Mouse (Mus musculus) right cerebral cortex, adult 2 months (tissue): ENCODE results near the gene Tusc2.
"Not testable (repeated sequence)": the region's sequence is repeated elsewhere in the genome, so short reads cannot be mapped to it uniquely, and the experiment has no call there.

ENCODE experiments used
- DNase-seq, 2 experiments: peaks; one replicate each; pipeline ENCODE4 v3.0.0; 2021 to 2022; ENCODE audit warnings: low spot score in 2 of 2

The Tusc2 gene

DNA sequence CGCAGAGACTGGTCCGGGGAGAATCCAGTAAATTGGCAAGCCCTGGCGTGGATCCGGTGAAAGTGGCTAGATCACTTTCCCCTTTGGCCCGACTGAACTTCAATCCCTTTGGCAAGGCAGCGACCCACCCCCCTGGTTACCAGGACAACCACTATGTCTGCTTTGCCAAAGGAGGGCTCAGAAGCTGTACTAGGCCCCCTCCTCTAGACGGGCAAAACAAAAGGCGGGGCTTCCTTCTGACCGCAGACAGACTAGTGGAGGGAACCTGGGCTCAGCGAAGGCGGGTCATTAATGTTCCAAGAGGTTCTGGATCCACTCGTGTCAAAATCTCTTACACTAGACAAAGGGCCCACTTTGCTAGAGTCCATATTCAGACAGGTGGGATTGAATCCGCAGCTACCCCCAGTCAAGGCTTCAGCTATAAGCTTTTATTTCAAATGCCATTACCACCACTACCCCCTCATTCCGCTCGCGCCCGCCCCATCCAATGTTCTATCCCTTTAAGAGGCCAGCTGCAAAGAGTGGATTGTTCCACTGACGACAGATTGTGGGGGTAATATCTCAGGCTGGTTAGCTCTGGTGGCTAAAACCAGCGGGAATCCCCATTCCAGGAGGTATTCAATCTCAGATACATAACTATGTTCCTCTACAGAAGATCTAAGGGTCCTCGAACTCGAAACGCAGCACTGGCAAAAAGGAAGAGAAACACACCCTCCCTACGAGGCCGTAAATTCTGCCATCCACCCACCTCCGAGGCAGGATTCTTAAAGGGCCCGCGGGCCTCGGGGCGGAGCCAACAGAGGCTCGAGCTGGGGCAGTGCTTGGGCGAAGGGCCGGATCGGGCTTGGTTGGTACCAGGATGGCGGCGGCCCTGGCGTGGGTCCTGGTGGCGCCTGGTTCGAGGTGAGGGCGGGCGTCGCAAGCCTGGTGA is 5.5 kb downstream of the Tusc2 start:
- DNase-seq, result peak; percentile 79 to 83

DNA sequence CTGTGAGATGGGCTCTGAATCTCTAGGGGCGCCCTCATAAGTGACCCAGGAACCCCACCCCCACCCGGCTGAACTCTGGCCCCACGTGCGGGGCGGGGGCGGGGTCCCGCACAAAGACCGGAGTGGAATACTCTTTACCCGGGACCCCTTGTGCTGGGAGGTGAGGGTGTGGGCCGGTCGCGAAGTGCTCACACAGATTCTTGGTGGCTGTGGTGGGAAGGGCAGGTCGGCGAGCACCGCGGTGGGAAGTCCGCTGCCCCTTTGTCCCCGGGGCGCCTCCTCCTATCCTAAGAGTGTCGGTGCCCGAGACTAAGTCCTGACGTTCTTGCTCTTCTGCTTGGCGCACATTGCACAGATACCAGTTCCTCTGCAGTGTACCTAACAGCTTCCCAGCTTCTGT is 6.2 kb downstream of the Tusc2 start:
- DNase-seq, result no peak

GRCm38 (mm10) chr9:107570016-107570415 is 7.0 kb downstream of the Tusc2 start:
- no peak for DNase-seq

- DNase-seq, result no peak
Observed at GRCm38 (mm10) chr9:107570845-107571244, 7.8 kb downstream of the Tusc2 start.

DNA sequence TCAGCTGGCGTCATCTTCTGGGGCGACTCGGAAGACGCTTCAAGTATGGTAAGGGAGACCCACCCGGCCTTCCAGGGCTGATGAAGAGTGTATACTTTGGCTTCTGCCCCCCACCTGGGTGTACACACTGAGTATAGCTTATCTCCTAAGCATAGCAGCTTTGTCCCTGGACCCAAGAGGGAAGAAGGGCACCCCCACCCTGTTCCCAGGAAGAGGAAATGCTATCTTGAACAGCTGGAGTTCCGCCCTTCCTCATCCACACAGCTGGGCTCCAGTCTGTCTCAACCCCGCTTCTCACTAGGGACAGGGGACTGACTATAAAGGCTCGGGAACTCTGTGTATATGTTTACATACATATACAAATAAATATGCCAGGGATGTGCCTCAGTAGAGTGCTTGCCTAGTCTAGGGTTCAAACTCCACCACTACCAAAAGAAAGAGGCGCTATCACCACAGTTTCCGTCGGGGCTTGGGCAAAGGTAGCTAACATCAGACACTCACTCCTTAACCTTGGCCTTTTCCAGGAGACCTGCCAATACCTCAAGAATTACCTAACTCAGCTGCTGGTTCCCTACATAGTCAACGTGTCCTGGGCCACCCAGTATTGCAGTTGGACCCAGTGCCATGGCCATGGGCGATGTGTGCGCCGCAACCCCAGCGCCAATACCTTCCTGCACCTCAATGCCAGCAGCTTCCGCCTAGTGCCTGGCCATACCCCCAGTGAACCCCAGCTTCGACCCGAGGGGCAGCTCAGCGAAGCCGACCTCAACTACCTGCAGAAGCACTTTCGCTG is 8.7 kb downstream of the Tusc2 start:
- DNase-seq, result no peak

DNA sequence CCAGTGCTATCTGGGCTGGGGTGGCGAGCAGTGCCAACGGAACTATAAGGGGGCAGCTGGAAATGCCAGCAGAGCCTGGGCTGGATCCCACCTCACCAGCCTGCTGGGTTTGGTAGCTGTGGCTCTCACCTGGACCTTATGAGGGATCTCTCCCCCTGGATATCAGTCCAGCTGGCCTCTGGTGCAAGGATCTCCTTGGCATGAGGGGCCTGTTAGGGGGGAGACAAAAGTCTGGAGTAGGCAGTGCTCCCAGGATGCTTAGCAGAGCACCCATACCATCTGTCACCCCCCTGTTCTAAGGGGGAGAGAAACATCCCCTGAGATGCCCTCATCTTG is 9.2 kb downstream of the Tusc2 start:
- no peak for DNase-seq

- DNase-seq, result not testable (repeated sequence)
Observed at GRCm38 (mm10) chr9:107573774-107574173, 10.7 kb downstream of the Tusc2 start.

- DNase-seq, result no peak
Observed at GRCm38 (mm10) chr9:107575579-107576356, 12.7 kb downstream of the Tusc2 start.

DNA sequence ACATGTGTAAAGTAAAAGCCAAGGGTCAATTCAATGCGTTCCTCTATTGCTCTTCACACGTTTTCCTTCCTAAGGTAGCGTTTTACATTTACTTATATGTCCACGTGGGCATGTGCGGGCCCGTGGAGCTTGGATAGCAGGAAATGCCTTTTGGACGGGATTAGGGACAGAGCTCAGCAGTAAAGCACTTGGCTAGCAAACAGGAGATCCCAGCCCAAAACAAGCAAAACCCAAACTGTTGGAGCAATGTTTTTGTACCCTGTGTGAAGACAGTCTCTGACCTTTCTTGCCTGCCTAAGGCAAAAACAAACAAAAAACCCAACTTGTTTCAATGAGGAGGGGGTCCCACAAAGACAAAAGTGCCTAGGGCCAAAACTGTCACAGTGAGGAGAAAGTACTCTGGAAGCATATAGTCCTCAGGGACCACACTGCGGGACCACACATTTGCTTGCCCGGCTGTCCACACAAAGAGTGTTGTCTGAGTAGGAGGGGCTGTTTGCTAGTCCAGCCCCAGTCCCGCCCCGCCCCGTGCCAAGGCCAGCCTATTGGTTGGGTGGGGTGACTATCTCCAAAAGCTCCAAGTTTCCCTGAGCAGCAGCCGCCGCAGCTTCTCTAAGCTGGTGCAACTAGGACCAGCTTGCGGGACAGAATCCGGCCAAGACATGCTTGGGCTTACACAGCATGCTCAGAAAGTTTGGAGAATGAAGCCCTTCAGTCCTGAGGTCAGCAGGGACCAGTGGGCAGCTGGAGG is 13.5 kb downstream of the Tusc2 start, which contains the start of gene Hyal1:
Gene Hyal1 (plus strand): TSS at position 571 of the 751 bp plus-strand sequence.
- no peak for DNase-seq

GRCm38 (mm10) chr9:107577871-107578270 is 14.8 kb downstream of the Tusc2 start:
- DNase-seq, result no peak

- no peak for DNase-seq
Observed at GRCm38 (mm10) chr9:107578587-107578986, 15.5 kb downstream of the Tusc2 start, which contains the start of gene Naa80. Naa80 (plus strand) TSS chr9:107578887.

DNA sequence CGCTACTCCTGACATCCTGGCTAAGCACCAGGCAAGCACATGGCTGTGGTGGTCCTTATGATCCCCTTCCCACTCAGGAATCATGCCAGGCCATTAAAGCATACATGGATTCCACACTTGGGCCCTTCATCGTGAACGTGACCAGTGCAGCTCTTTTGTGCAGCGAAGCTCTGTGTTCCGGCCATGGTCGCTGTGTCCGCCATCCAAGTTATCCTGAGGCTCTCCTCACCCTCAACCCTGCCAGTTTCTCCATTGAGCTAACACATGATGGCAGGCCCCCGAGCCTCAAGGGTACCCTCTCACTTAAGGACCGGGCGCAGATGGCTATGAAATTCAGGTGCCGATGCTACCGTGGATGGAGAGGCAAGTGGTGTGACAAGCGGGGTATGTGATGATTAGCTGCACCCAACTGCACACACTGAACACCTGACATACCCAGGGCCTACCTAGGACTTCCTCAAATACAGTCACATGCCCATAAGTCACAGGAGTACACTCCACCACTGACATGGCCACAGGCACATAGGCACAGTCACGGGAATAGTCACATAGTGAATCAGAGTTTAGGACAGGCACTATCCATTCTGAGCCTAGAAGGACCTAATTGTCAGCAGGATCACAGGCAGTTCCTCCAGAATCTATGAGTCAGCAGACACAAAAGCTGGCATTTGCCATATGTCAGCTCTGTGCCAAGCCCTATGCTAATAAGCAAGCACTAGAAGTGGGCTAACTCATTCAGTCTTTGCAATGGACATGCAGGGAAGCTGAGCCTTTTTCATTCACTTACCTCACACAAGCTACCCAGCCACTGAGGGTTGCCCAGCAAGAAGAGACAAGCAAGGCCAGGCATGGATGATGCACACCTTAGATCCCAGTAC is 16.2 kb downstream of the Tusc2 start:
- no peak for DNase-seq

GRCm38 (mm10) chr9:107580501-107581317 is 17.7 kb downstream of the Tusc2 start, which contains the start of gene Hyal3:
Hyal3 (plus strand) TSS chr9:107580818.
- DNase-seq, result peak; percentile 89 to 91

GRCm38 (mm10) chr9:107581584-107581983 is 18.5 kb downstream of the Tusc2 start:
- no peak for DNase-seq

DNA sequence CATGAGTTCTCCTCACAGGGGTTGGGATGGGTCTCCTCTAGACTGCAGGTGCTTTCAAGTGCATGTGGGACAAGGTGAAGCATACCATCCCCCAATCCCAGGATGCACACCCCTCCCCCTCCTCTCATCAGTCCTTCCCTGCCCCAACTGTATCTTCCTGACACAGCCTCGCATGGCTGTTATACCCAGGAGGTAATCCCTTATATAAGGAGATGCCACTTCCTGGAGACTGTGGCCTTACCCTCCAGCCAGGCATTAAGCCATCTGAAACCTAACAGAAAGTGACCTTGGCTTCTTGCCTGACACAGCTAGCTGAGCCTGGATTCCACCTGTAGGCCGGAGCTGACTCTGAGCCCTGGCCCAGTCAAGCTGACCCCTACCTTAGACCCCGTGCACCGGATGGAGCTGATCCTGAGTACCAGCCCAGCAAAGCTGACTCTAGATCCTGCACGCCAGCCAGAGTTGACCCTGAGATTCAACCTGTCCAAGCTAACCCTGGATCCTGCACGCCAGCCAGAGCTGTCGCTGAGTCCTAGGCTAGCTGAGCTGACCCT is 19.5 kb downstream of the Tusc2 start:
- DNase-seq, result no peak

DNA sequence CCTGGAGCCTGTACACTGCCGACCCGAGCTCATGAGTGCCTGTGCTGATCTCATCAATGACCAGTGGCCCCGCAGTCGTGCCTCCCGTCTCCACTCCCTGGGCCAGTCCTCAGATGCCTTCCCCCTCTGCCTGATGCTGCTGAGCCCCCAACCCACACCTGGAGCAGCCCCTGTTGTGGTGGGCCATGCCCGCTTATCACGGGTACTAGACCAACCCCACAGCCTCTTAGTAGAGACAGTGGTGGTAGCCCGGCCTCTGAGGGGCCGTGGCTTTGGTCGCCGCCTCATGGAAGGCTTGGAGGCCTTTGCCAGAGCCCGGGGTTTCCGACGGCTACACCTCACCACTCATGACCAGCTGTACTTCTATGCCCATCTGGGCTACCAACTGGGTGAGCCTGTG is 20.1 kb downstream of the Tusc2 start:
- DNase-seq, result no peak

DNA sequence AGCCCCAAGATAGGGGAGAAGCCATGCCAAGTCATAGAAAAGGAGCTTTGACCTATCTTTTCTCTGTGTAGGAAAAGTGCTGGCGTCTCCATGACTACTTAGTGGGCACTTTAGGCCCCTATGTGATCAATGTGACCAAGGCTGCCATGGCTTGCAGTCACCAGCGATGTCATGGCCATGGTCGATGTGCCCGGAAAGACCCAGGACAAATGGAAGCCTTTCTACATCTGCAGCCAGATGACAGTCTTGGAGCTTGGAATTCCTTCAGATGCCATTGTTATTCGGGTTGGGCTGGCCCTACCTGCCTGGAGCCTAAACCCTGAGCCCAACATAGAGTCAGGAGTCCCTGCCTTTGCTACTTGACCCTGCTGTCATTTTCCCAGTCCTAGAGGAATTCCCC is 23.4 kb downstream of the Tusc2 start:
- no peak for DNase-seq

GRCm38 (mm10) chr9:107586974-107587832 is 24.1 kb downstream of the Tusc2 start, which contains the start of gene Ifrd2:
Ifrd2 (plus strand) TSS chr9:107587642.
- DNase-seq, result peak; percentile 99
